Mouse (Mus musculus) right cerebral cortex, postnatal 4 days (tissue): Measurements from ENCODE around the gene Bri3.
"Not testable (repeated sequence)": the region's sequence is repeated elsewhere in the genome, so short reads cannot be mapped to it uniquely, and the experiment has no call there.

Experiments used
- DNase-seq: peaks from one replicate; pipeline ENCODE4 v3.0.0-alpha.2; 2022

The Bri3 gene

DNA sequence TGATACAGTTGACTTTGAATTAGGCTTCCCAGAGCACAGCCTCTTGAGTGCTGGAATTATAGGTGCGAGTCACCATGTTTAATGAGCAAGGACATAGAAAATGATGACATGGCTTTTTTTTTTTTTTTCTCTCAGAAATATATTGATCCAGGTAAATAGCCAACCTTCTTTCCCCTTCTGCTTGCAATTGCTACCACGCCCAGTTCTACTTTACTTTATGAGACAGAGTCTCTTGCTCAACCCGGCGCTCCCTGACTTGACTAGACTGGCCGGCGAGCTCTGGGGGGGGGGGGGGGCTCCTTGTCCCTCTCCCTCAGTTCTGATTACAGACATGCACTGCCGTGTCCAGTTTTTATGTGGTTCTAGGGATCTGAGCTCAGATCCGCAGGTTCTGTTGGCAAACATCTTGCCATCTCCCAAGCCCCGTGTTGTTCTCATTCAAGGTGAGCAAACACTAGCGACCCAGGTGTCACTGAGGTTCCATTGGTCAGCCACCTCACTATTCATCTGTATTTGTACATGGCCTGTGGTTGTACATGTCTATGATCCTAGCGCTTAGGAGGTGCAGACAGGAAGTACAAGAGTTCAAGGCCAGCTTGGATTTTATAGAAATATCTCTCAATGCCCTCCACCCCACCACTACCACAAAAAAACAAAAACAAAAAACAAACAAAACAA lies 120.6 kb downstream of the Bri3 start:
- DNase-seq, result no peak

DNA sequence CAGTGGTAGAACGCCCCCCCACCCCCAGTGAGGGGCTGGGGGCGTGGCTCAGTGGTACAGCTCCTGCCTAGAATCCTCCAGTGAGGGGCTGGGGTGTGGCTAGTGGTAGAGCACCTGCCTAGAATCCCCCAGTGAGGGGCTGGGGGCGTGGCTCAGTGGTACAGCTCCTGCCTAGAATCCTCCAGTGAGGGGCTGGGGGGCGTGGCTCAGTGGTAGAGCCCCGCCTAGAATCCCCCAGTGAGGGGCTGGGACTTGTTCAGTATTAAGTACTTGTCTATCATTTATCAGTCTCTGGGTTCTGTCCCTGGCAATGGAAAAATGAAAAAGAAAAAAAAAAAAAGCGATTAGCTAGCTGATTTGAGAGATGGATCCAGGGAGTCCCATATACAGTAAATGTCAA lies 122.3 kb downstream of the Bri3 start:
- not testable (repeated sequence) for DNase-seq

- DNase-seq, result no peak
These were observed 124.5 kb downstream of the Bri3 start for GRCm38 (mm10) chr5:144368661-144369205.

GRCm38 (mm10) chr5:144370986-144371385 lies 126.7 kb downstream of the Bri3 start:
- DNase-seq, result no peak

DNA sequence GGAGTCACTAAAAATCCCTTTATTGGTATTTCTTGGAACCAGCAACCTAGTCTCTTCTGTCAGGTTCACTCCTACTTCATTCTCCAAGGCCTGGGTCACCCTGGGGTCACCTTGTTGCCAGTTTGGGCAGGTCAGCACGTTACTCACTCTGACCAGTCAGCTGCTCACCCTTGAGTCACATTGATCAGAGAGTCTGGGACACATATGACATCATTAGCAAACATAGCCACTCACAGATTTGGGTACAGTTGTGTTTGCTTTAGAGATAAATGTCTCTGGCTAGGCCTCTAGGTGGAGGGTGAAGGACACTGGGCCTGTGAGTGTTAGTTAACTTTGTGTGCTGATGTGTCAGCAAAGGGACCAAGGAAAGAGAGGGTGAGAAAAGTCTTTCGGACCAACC lies 127.9 kb downstream of the Bri3 start:
- no peak for DNase-seq

DNA sequence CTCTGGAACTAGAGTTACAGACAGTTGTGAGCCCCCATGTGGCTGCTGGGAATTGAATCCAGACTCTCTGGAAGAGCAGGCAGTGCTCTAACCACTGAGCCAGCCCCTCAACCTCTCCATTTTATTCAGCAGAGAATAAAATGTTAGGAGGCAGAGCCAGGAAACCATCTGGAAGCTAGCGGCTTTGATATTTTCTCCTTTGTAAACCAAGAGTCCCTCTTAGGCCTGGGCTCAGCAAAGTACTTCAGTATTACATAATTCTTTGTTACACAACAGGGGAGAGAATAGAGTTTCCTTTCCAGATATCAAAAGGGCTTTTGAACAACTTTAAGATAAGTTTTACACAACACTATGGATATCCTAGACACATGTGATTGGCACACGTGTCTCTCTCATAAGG lies 128.6 kb downstream of the Bri3 start:
- DNase-seq, result no peak

DNA sequence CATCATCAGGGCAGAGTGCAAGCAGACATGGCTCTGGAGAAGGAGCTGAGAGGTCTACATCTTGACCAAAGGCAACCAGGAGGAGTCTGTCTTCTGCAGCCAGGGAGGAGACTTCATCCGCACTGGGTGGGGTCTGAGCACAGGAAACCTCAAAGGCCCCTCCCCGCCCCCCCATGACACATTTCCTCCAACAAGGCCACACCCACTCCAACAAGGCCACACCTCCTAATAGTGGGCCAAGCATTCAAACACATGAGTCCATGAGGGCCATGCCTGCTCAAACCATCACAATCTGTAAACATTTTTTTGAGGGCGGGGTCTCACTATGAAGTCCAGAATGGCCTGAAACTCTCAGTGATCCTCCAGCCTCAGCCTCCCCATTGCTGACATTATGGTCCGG lies 135.2 kb downstream of the Bri3 start:
- DNase-seq, result no peak

DNA sequence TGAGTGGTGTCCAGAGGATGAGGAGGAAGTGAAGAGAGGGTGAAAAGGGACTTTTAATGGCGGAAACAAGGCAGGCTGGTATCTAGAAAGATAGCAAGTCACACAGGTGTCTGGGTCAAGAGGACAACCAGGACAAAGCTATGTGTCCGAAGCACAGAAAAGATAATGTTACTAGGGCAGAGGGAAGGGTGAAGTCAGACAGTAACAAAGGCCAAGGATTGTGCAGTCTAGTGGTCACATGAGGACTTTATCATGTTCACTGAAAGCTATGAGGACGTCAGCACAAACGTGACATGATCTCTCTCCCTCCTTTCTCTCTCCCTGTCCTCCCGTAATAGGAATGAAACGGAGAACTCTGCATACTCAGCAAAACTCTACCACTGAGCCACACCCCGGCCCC lies 136.5 kb downstream of the Bri3 start:
- no peak for DNase-seq

DNA sequence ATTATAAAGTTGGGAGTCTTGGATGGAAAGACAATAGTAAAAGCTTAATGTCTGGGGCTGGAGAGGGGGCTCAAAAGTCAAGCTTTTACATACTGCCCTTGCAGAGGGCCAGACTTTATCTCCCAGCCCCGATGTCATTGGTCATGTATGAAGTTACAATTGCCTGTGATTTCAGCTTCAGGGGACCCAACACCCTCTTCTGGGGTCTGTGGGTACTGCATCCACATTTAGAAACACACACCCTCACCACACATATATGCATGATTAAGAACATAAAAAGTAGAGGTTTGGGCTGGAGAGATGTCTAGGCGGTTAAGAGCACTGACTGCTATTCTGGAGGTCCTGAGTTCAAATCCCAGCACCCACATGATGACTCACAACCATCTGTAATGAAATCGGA lies 137.5 kb downstream of the Bri3 start:
- DNase-seq, result peak; percentile 43

- no peak for DNase-seq
These were observed 139.7 kb downstream of the Bri3 start for GRCm38 (mm10) chr5:144383936-144384335.

GRCm38 (mm10) chr5:144387851-144388250 lies 143.6 kb downstream of the Bri3 start:
- peak; percentile 65 for DNase-seq

DNA sequence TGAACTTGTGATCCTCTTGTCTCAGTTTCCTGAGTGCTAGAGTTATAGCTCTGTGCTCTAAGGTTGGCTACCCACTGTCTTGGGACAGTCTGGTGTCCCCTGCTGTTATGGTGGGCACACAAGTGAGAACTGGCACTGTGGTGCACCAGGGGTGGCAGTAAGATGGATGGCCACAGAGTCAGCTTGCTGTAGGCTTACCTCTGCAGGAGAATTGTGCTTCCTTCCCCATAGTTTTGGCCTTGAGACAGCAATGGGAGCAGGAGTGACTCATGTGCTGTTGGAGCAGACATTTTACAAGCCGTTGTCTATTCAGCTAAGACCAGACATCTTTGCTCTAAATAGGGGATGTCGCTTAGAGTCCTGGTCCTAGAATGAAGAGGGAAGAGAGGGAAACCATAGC lies 149.9 kb downstream of the Bri3 start:
- DNase-seq, result no peak

DNA sequence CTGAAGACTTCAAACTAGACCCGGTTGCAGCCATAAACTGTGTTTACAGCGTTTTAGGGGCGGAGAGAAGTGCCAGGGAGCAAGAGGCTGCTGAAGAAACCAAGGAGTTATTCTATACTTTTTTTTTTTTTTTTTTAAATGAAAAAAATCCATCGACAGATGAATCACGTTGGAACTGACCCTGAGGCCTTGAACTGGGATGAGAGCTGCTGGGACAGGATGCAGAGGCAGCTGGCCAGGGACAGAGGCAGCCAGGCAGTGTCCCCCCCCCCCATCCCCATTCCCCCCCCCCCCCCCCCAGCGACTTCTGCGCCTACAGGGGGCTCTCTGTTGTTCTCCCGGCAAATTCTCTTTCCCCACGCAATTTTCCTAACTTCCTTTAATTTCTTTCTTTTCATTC lies 153.3 kb downstream of the Bri3 start:
- DNase-seq, result no peak

DNA sequence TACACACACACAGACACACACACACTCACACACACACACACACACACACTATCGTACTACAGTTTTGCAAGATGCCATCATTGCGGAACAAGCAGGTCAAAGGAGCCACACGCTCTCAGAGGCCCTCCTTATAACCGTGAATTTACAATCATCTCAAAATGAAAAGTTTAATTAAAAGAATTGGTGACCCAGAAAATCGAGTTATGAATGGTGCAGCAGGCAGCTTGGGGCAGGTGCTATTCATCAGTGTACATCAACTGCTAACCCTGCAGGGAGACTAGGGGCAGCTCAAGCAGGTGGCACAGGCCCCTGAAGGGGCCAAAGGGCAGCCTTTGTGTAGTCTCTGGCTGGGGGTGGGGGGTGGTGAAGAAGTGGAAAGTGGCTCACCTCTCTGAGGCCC lies 156.6 kb downstream of the Bri3 start:
- DNase-seq, result no peak

DNA sequence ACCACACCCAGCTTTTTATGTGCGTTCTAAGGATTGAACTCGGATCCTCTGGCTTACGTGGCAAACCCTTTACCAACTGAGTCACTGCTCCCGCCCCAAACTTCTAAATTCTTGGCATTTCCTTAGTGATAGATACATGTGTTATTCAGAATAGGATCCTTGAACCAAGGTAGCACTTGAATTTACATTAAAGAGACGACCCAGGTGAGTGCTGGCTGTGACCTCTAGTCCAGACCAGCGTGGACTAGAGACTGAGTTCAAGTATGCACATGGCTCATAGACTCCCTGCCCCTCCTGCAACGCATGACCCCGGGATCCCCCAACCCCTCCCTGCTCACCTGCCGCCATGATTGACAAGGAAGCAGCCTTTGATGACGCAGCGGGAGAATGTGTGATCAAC lies 162.0 kb downstream of the Bri3 start:
- no peak for DNase-seq

DNA sequence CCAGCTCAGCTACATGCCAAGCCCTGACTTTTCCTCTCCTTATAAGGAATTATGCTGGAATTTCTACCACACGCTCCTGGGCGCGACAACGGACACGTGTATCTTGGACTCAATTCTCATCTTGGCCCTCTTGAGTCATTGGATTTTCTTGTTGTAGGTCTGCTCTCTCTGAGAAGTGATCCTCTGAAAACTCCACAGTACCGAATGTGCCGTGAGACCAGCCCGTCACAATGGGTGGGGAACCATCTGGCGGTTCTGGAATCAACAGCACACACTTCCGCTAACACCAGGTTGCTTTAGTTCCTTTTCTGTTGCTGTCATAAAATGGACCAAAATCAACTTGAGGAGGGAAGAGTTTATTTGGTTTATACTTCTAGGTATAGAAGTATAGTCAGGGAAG lies 166.4 kb downstream of the Bri3 start:
- DNase-seq, result no peak

GRCm38 (mm10) chr5:144411702-144412101 lies 167.5 kb downstream of the Bri3 start:
- no peak for DNase-seq

- no peak for DNase-seq
These were observed 168.5 kb downstream of the Bri3 start for GRCm38 (mm10) chr5:144412781-144413180.

GRCm38 (mm10) chr5:144418456-144418855 lies 174.2 kb downstream of the Bri3 start:
- DNase-seq, result no peak

DNA sequence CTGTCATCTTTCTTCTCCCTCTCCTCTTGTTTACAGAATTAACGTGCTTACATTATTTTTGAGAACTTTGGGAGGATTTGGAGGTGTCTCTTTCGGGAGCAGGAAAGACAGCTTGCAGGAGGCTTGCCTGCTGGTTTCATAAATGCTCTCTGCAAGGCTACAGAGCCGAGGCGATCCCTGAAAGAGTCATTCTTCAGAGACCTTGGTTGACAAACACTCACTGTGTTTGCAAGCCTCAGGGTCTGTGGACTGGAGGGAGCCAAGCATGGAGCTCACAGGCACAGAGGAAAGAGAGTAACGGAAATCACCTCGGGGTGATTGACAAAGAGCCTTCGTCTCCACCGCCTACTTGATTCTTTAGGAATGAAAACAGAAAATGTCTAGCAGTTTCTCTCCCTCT lies 175.8 kb downstream of the Bri3 start:
- no peak for DNase-seq

DNA sequence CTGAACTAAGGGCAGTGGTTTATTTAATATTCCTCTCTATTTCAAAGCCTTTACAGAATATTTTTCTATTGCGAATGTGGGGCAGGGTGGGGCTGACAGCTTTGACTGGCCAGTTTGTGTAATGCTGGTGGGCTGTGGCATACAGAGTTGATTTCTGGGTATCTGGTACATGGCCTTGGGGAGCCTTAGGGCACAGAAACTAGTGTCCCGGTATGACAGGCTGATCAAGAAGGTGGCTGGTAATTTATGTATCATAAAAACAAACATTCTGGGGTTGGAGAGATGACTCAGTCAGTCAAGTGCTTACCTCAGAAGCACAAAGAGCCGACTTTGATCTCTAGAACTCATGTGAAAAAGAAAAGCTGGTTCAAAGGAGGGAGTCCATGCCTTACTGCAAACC lies 182.5 kb downstream of the Bri3 start:
- DNase-seq, result no peak

DNA sequence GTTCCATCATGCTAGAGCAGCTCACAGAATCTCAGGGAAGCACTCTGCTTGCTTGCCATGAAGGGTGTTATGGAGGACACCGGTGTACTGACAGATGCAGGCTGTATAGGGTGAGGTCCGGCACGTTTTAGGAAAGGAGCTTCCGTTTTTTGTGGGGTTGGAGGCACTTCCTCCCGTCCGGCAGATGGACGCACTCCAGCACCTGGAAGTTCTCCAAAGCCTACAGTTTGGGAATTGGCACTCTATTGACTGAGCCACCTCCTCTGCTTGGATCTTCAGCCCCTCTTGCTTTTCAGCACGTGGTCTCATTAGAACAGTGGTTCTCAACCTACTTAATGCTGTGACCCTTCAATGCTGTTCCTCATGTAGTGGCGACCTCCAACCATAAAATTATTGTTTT lies 183.6 kb downstream of the Bri3 start:
- no peak for DNase-seq

DNA sequence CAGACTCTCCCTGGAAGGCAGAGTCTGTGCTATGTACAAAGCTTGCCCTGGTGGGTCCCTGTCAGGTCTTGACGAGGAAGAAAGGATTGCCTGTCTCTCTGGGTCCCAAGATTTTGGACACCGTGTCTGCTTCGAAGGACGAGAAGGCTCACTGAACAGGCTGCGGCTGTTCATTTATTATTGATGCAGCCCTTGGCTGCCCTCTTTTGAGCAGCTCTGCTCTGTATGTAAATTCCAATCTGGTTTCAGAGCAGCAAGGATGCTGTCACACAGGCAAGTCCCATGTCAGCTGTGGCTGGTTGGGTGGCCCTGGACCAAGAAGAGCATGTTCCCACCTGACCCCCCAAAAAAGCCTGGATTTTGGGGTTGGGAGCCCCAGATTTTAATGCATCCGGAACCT lies 187.2 kb downstream of the Bri3 start:
- DNase-seq, result no peak

- DNase-seq, result no peak
These were observed 195.2 kb downstream of the Bri3 start for GRCm38 (mm10) chr5:144439286-144440040.
